Mouse (Mus musculus) frontal cortex, postnatal 36 days (tissue): Measurements from ENCODE around the gene Commd1.

ENCODE experiments used
- DNase-seq, 2 experiments: peaks; one replicate each; pipeline ENCODE4 v3.0.0; 2022; ENCODE audit warnings: low spot score in 2 of 2

Commd1 gene

GRCm38 (mm10) chr11:22891242-22891641 is 90.9 kb downstream of the Commd1 start:
- no peak for DNase-seq

DNA sequence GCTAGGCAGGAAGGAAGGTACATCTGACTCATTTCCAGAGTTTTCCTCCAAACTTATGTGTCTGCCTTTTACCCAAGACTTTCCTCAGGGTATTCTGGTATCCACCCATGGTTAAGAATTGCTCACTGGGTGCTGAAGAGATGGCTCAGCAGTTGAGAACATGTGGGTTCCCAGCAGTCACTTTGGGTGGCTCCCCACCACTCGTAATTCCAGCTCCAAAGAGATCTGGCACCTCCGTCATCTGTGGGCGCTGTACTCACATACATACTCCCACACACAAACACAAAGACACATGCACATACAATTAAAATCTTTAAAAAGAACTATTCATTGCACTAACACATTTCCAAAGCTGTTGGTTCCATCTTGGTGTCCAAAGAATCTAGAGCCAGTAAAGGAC is 93.0 kb downstream of the Commd1 start:
- peak; percentile 33 to 40 for DNase-seq

GRCm38 (mm10) chr11:22886991-22887390 is 95.2 kb downstream of the Commd1 start:
- no peak for DNase-seq

- DNase-seq: no peak
Observed at GRCm38 (mm10) chr11:22885350-22885749, 96.8 kb downstream of the Commd1 start.

DNA sequence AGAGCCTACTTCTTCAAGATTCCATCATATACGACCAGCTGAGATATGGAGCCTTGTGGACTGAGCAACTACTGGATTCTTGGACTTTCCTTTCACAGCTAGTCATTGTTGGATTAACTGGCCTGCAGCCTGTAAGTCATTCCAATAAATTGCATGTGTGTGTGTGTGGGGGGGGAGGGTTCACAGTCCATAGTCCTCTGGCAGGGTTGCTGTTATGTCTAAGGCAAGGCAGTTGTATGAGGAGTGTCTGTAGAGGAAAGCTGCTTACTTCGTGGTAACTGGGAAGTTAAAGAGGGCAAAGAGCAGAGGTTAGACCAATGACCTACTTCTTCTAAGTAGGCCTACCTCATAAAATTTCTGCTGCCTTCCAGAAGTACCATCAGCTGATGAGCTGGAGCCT is 98.5 kb downstream of the Commd1 start:
- no peak for DNase-seq

GRCm38 (mm10) chr11:22882926-22883325 is 99.3 kb downstream of the Commd1 start:
- DNase-seq: no peak

DNA sequence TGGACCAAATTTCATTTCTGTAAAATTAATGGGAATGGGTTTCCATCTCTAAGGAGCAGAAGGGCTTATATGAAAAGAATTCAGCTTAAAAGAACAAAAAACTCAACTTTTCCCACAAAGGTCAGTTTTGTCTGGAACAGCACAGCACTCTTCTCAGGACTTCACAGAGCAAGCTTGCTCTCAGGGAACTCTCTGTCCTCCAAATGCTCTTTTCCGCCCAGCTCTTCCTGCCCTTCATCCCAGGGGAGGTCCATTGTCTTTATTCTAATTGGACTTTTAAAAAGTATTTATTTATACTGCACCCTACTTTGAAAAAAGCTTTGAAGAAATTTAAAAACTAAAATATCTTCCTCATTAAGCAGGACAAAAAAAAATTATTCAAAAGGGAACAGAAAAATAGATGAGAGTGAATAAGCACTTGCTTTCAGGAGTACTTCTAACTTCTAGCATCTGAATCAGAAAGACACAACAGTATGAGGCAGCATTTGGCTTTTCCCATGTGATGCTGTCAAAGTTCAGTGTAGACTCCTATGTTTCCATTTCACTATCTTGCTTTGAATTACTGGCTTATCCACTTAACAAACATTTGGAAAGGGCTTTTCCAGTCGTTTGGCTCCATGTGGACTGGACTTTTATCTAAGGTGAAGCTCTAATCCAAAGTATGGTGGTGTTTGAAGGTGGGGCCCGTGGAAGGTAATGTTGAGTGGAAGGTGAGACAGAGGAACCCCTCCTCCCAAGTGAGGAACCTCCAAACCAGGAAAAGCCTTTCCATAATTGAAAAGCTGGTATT is 101.6 kb downstream of the Commd1 start:
- no peak for DNase-seq

GRCm38 (mm10) chr11:22879645-22880044 is 102.5 kb downstream of the Commd1 start:
- DNase-seq: no peak

- no peak for DNase-seq
Observed at GRCm38 (mm10) chr11:22876680-22877330, 105.4 kb downstream of the Commd1 start.

DNA sequence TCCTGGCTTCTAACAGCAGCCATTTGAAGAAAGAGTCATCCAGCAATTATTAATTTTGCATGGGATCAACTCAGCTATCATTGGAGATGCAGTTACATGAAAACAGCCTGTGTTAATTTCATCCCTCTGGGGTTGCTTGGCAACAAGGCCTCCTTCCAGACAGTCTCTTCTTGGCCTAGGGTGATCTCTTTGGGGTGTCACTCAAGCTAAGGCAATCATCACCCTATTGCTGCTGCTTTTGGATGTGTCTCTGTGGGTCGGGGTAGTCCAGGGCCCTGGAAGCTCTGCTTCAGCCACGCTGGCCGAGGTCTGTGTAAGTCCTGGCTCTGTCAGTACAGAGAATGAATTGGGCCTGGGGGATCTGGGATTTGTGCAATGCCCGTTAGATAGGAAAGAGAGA is 106.9 kb downstream of the Commd1 start:
- DNase-seq: no peak

DNA sequence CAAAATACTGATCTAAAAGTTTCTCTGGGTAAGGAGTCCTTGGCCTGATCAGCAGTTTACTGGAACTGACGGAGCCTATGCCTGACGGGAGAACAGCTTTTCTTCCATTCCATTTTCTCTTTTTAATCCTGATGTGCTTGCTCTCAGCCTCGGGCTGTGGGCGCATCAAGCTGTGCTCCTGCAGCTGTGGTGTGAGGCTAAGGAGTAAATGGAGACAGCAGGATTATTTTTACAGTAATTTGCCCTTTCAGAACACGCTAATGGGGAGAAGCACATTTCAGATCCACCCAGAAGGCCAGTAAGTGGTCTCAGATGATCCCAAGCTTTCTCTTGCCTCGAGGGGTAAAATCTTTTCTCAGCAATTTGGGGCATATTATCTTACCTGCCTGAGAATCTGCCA is 107.4 kb downstream of the Commd1 start:
- DNase-seq: peak in 1 of 2 experiments; percentile 26

DNA sequence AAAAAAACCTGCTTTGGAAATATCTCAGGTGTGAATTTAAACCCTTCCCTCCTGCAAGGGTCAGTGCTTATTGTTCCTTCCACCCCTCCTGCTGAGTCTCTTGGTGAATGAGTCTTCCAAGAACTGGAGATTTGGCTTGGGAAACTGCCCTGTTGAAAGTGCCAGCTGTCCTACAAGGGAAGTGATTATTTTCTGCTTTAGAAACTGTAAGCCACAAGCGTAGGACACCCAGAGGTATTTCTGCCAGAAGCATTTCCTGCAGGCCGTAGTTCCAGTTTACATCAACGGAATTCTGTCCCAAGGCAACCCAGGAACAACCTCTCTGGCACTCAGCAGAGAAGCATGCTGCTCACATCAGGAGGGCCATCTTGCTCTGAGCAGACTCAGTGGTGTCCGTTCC is 108.8 kb downstream of the Commd1 start:
- DNase-seq: no peak

GRCm38 (mm10) chr11:22872307-22872680 is 109.9 kb downstream of the Commd1 start:
- no peak for DNase-seq

DNA sequence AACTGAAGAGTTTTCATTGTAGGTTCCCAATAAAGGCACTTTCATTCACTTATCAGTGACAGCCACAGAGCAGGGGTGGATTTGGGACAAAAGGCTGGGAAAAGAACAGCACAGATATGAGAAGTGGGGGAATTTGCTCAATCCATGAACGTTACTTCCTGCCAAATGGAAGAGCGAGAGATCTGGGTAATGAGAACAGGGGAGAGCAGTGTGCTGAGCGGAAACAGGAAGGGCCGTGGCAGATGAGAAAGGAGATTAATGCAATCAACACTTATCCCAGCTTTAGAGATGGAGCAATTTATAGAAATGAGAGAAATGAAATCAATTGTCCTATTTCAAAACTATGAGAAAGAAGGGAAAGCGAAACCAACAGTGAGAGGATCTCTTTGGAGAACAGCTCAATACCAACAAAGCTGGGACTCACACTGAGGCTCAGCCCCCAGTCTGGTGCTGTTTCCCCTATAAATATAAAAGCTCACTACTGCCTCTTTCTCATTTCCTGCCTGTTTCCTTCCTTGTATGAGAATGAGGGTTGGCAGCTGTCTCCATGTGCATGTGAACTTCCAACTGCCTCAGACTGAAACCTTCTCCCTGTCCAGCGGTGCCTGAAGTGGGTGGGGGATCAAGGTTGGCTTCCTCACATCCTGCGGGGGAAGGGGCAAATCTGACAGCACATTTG is 110.4 kb downstream of the Commd1 start:
- no peak for DNase-seq

DNA sequence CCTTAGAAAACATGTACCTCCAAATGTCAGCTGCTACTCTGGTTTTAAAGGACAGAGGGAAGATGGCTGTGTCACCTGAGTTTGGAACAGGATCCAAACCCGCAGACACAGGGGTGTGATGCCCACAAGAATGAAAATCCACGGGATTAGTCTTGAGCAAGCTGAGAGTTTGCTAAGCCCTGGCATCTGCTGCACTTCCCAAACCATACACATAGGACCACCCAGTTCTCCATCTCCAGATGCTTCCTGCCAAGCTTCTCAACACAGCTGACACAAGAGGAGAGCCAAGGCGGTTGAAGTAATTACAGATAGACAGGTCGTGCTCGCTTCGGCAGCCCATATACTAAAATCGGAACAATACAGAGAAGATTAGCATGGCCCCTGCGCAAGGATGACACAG is 113.6 kb downstream of the Commd1 start:
- no peak for DNase-seq

DNA sequence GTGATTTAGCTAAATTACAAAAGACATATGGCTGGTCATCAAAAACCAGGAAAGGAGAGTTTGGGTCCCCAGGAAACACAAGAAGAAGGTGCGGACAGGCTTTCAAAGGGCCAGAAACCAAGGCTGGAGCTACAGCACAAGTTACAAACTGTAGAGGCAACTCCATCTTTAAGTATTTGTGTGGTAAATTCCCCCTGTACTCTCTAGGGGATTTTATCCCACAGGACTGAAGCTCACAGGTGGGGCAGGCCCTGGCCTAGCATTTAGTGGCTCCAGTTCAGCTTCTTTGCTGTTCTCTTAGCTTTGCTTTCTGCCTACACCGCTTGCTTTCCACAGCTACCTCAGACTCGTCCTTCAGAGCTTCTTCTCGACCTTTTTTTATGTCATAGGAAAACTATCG is 114.5 kb downstream of the Commd1 start:
- no peak for DNase-seq

DNA sequence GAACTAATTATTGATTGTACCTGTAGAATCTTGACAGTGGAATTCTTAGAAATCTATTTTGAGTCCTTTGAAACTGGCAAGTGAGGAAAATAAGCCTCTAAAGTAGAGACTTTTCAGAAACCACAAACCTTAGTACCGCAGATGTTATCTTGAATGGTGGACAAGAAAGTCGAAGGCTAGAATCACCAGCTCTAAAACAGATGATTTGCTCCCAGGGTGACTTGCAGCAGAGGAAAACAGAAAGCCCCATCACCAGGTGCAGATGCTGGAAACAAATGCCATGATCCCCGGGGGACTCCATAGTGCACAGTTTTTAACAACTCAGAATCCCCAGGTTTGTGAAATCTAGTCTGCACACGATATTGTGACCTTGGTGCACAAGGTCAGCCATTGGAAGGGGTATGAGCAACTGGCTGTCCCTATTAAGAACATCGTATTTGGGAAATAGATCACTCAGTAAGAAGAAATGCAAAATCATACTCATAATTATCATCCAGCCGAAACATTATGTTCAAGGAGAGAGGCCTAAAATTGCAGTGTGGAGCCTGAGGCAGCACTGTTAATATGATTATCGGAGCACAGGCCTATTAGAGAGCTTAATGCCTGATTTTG is 116.4 kb downstream of the Commd1 start:
- no peak for DNase-seq

- no peak for DNase-seq
Observed at GRCm38 (mm10) chr11:22864305-22865060, 117.7 kb downstream of the Commd1 start.

DNA sequence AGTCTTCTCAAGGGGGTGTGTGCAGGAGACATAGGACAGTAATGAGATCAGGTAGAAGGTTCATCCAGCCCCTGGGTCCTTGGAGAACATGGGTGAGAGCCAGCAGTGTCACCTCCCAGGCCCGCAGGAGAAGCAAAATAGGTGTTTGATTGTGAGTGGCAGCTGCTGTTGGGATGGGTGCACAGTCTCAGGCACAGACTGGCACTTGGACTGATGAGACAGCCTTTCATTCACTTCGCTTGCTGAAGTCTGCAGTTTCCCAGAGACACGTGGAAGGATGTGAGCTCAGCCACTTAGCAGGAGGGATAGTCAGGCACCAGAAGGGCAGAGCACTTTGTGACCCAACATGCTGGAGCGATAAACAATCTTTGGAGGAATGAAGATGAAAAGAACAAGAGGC is 118.6 kb downstream of the Commd1 start:
- no peak for DNase-seq

DNA sequence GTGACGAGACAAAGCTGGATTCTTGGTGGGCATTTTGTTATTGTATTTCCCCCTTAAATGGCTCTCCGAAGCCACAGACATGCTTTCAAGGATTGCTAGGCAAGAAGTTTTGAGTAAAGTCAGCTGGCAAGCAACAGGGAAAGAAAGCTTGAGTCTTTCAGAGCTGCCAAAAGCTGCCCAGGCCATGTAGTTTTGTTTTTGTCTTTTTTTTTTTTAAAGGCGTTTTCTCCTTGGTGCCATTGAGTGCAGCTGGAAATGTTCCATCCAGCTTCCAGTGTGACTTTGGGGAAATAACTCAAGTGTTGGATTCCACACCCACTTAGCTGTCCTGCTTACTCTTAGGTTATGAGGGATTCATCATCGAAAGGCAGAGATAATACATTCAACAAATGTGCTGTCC is 120.9 kb downstream of the Commd1 start:
- DNase-seq: no peak

DNA sequence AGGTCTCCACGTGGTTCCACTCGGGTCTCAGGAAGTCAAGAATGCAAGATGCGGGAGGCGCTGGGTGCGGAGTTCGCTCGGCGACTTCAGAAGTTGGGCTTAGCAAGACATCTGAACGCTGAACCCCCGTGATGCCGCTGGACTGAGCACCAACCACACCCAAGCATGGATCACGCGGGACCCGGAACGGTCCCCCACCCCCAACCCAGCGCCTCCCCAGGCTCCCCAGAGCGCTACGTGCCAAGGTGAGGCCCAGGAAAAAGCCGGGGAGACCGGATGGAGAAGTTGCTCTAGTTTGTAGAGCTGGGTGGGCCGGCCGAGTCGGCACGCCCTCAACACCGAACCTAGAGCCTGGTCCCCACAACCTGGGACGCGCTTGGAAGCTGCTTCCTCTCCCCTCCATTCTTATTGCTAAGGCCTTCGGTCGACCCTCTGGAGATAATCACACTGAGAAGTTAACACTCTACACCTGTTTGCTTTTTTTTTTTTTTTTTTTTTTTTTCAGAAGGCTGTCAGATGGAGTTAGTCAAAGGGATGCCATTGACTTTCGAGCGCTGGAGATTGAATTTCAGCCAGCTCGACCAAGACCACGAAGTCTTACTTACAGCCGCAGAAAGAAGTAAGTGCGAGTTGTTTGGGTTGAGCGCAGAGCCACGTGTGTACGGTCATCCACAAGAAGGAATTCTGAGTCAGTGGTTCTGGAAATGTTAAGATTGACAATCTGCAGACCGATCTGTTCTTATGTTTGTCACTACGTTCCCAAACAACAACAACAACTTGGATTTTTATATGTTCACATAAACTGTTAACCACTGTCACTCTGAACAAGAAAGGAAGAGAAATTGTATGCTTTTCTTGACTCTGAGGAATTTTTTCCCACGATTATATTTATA is 121.6 kb downstream of the Commd1 start, which contains the start of gene B3gnt2:
Gene B3gnt2 (minus strand): TSS at position 627 of the 893 bp plus-strand sequence.
- DNase-seq: no peak
